Mouse (Mus musculus) lung, adult 10 weeks (tissue): ENCODE data around the gene Papola. TPM values are rescaled to one million over a fixed set of nuclear protein-coding genes. Genes with fewer than 3 reads are reported as not detected.

ENCODE experiments used
- polyA plus RNA-seq: library from polyadenylated mRNA; stranded (reverse); fragments of 350-450 nt; fragmentation: Illumina TruSeq; extraction: RNeasy Lipid Tissue Mini Kit (QIAGEN cat#74804); gene quantifications from one replicate; pipeline ENCODE4 v1.2.3, GENCODE M21; 2014; ENCODE audit warnings: low read depth, low replicate concordance; ENCODE audit not compliant: insufficient read depth

Gene Papola
- polyA plus RNA-seq = 56.7 TPM

DNA sequence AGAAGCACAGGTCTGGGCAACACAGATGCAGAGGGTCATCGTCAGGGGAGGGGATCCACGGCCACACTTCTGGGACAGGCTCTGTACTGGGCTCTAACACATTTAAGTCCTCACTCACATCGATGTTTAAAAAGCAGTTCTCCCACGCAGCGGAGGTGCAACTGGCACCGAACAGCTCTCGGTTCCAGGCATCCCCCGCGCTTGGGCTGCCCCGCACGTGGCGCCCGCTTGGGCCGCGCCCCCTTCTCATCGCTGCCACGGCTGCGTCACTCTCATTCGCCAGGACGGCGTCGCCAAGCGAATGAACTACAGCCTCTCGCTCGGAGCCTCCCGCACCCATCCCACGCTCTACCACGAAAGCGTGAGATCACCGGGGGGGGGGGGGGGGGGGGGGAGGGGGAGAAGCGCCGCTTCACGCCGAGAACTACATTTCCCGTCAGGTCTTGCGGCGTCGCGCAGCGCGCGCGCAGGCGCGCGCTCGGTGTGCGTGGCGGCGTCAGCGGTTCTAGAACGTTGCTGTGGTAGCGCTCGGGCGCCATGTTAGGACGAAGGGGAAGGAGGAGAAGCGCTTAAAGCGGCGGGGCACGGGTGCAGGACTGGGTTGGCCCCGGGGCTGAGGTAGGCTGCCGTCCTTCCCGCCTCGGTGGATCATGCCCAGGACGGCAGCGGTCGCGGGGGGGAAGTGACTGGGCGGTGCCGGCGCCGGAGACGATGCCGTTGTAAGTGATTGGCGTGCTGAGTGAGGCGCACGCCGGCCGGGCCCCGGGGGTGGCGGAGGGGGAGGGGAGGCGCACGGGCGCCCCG is at the start of gene Papola:
Gene Papola (plus strand): TSS at position 499 of the 804 bp plus-strand sequence.

Other genes starting within 250 kb of the Papola start
- 2.7 TPM for gene Bdkrb2, start 221.5 kb upstream of the Papola start, polyA plus RNA-seq
- gene Bdkrb1, start 181.6 kb upstream of the Papola start, polyA plus RNA-seq = 2.4 TPM
- gene Gskip, start 99.9 kb upstream of the Papola start, polyA plus RNA-seq = 14.2 TPM
- gene Atg2b, start 99.5 kb upstream of the Papola start, polyA plus RNA-seq = 11.1 TPM
- 10.3 TPM for gene Ak7, start 78.7 kb upstream of the Papola start, polyA plus RNA-seq
- 12.7 TPM for gene Vrk1, start 225.5 kb downstream of the Papola start, polyA plus RNA-seq